Mouse (Mus musculus): ENCODE measurements at regions not wholly inside any gene's neighbourhood (a gene's known extent, or its start where the extent isn't known, plus 50 kb on each side); places are given as distances from the start of the nearest gene placed in this dataset.

DNA sequence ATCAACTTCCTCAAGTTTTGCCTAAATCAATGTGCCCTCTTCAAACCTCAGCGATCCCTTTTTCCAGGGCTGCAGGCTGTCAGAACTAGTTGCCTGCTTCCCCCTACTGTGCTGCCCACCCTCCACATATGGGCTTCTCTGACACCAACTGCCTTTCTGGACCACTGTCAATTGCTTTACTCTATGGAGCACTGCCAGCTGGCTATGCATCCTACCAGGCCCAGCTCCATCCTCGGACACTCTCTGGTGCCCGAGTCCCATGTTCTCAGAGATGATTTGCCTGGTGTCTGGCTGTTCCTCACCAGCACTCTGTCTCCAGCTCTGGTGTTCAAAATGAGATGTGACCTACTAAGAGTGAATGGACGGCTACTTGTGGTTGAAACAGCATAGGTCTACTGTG is 54.4 kb upstream of the E2f3 start:
- ATAC-seq (ENCODE audit: low FRiP score), result no peak
- Histone ChIP-seq H3K27me3 (no peaks in the 10 kb centered on the region), H3K4me1 (replicated peaks) (no peaks in the 10 kb centered on the region), H3K9me3 (no peaks in the 10 kb centered on the region), H3K9ac (no peak overlapping the region), H3K4me2 (no peak overlapping the region), H3K27ac (no peak overlapping the region), H3K36me3 (no peaks in the 10 kb centered on the region), H3K4me3 (no peak overlapping the region)
- WGBS, result 97% methylated on average over 4 of the region's 4 CpGs

DNA sequence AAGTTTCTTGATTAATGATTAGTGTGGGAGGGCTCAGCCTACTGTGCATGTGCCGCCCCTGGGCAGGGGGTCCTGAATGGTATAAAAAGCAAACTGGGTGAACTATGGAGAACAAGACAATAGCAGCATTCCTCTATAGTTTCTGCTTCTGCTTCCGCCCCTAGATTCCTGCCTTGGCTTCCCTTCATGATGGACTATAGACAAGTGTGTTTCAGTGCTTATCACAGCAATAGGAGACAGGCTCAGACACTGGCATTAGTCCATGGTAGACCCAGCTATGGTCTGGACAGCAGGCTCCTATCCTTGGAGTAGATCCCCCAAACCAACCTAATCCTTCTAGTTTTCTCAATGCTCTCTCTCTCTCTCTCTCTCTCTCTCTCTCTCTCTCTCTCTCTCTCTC is 53.9 kb upstream of the E2f3 start:
- Histone ChIP-seq H3K4me1 (replicated peaks) (no peaks in the 10 kb centered on the region), H3K4me3 (no peak overlapping the region), H3K27ac (no peak overlapping the region), H3K36me3 (no peaks in the 10 kb centered on the region), H3K27me3 (no peaks in the 10 kb centered on the region), H3K9ac (no peak overlapping the region), H3K4me2 (no peak overlapping the region), H3K9me3 (no peaks in the 10 kb centered on the region)
- WGBS, result 58% methylated on average over 2 of the region's 2 CpGs
- ATAC-seq (ENCODE audit: low FRiP score), result no peak

DNA sequence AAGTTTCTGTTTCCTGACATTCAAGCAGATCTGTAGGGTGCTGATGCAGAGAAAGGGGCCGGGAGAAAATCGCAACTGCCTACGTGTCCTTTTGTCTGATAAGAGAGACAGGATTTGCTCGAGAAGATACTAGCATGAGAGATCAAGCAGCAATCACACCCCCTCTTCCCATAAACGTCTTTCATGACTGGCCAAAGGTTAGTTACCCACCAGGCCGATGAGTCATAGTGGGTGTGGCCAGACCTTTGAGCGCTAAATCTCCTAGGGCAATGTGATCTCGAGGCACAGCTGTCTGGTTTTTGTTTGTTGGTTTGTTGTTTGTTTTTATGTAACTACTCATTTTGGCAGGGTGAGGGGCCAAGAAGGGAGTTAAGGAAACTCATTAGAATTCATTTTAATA is 50.7 kb upstream of the E2f3 start:
- no peaks in the 10 kb centered on the region for H3K9me3 ChIP-seq
- no peaks in the 10 kb centered on the region for H3K36me3 ChIP-seq
- H3K4me1 ChIP-seq (replicated peaks), result no peaks in the 10 kb centered on the region
- H3K27me3 ChIP-seq, result no peaks in the 10 kb centered on the region
- no peak overlapping the region for H3K27ac ChIP-seq
- 75% methylated on average over 8 of the region's 8 CpGs for WGBS
- H3K4me3 ChIP-seq, result no peak overlapping the region
- no peak overlapping the region for H3K9ac ChIP-seq
- H3K4me2 ChIP-seq, result no peak overlapping the region
- no peak for ATAC-seq (ENCODE audit: low FRiP score)

DNA sequence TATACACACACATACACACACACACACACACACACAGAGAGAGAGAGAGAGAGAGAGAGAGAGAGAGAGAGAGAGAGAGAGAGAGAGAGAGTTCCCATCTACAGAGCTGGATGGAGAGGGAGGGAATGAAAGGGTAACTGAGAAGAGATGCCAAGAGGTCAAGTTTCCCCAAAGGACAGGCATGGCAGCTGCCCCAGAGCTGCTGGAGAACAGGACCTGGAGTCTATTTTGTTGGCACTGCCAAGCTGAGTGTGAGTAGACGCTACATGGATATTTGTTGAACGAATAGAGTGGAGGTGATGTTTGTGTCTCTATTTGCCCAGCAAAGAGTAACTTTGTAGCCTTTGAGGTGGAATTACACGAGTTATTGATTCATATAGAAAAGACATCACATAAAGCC is 50.2 kb upstream of the E2f3 start:
- Histone ChIP-seq H3K27ac (no peak overlapping the region), H3K4me2 (no peak overlapping the region), H3K36me3 (no peaks in the 10 kb centered on the region), H3K4me1 (replicated peaks) (no peaks in the 10 kb centered on the region), H3K9me3 (no peaks in the 10 kb centered on the region), H3K9ac (no peak overlapping the region), H3K27me3 (no peaks in the 10 kb centered on the region), H3K4me3 (no peak overlapping the region)
- no peak for ATAC-seq (ENCODE audit: low FRiP score)
- 92% methylated on average over 3 of the region's 3 CpGs for WGBS
